ENCODE assay signal across 33 mouse cellular contexts in genomic region chr8:105819659-105820058, GRCm38 (mm10). TPM values are rescaled to one million over a fixed set of nuclear protein-coding genes. Genes with fewer than 3 reads are reported as not detected.
DNase-seq lines count a peak whose midpoint lies in the region; ATAC-seq lines count a peak whose summit lies in the region.
"Had no signal": no experiment of that assay in that cellular context is flagged by ENCODE, and none has a peak within 500 bp of the region (broad histone marks: within the 10 kb centered on the region; RNA-seq: fewer than 3 reads in every experiment).

No protein-coding gene starts in this region.

- H3K4me2 ChIP-seq in heart, embryonic 12.5 days = no peak overlapping the region
- peak overlapping the region; percentile 58 for H3K4me2 ChIP-seq in liver, embryonic 11.5 days
- peak overlapping the region; percentile 51 for H3K4me2 ChIP-seq in liver, embryonic 16.5 days (ENCODE audit: low read depth, low read length)
- H3K4me2 ChIP-seq: embryonic facial prominence, embryonic 12.5 days; forebrain, embryonic 12.5 days; intestine, embryonic 15.5 days; limb, embryonic 12.5 days had no signal

- WGBS in heart, embryonic 12.5 days = 77% methylated on average over 3 of the region's 3 CpGs
- 79% methylated on average over 3 of the region's 3 CpGs for WGBS in liver, embryonic 11.5 days
- 54% methylated on average over 3 of the region's 3 CpGs for WGBS in liver, embryonic 16.5 days (ENCODE audit: insufficient replicate concordance)

- peak; percentile 38; the same call in 1 of the 2 replicates for ATAC-seq in heart, embryonic 12.5 days (ENCODE audit: insufficient number of reproducible peaks, low FRiP score)
- ATAC-seq in erythroblast, adult 5-6 weeks (replicated peaks; ENCODE audit: low FRiP score, poor library complexity, severe bottlenecking) = peak; percentile 22; the same call in 1 of the 2 replicates
- peak; percentile 41; the same call in 1 of the 2 replicates for ATAC-seq in liver, embryonic 11.5 days (replicated peaks; ENCODE audit: low FRiP score)
- peak; percentile 17 for ATAC-seq in liver, embryonic 16.5 days (ENCODE audit: low read depth)
- ATAC-seq: forebrain, postnatal 0 days; hindbrain, embryonic 16.5 days; intestine, embryonic 15.5 days; lung, postnatal 0 days had no signal

- DNase-seq in heart, adult 18-20 months = no peak
- DNase-seq in liver, embryonic 11.5 days (ENCODE audit: low spot score) = no peak
- DNase-seq in natural killer cell, adult 2 months (ENCODE audit: low spot score in 2 of 2) = no peak
- DNase-seq in right cerebral cortex, postnatal 25 days = no peak
- DNase-seq: cerebellum, adult 11 months; cerebellum, adult 9-11 months; embryo, embryonic 11 days; forebrain, postnatal 0 days; gastrocnemius, postnatal 10 days; heart, postnatal 10 days; kidney, adult 2 months; kidney, postnatal 36 days; lung, adult 18-20 months; lung, postnatal 4 days; midbrain, embryonic 14.5 days; right cerebral cortex, adult 18-20 months; right cerebral cortex, postnatal 4 days had no signal

- H3K9me3 ChIP-seq in heart, embryonic 12.5 days (replicated peaks) = no peaks in the 10 kb centered on the region
- no peaks in the 10 kb centered on the region for H3K9me3 ChIP-seq in liver, embryonic 11.5 days (ENCODE audit: control insufficient read depth, low read length)
- H3K9me3 ChIP-seq in liver, embryonic 16.5 days (replicated peaks; ENCODE audit: control insufficient read depth, low read length) = no peaks in the 10 kb centered on the region
- H3K9me3 ChIP-seq: embryonic facial prominence, embryonic 12.5 days; forebrain, embryonic 12.5 days; heart, embryonic 10.5 days; intestine, embryonic 15.5 days; limb, embryonic 12.5 days had no signal

- H3K9ac ChIP-seq in heart, embryonic 12.5 days = no peak overlapping the region
- H3K9ac ChIP-seq in liver, embryonic 11.5 days (ENCODE audit: low read depth, low read length) = peak overlapping the region; percentile 42; the same call in 1 of the 2 replicates
- H3K9ac ChIP-seq in liver, embryonic 16.5 days (ENCODE audit: low read depth, low read length) = peak overlapping the region; percentile 47
- H3K9ac ChIP-seq: embryonic facial prominence, embryonic 12.5 days; forebrain, embryonic 12.5 days; forebrain, postnatal 0 days; intestine, embryonic 15.5 days; limb, embryonic 12.5 days had no signal

- peaks cover 60% of the 10 kb centered on the region for H3K36me3 ChIP-seq in heart, embryonic 12.5 days
- H3K36me3 ChIP-seq in liver, embryonic 11.5 days (ENCODE audit: control insufficient read depth, insufficient read depth, low read length) = peaks cover 30% of the 10 kb centered on the region
- H3K36me3 ChIP-seq in liver, embryonic 16.5 days (ENCODE audit: control insufficient read depth, insufficient read depth) = peaks cover 44% of the 10 kb centered on the region

- H3K4me3 ChIP-seq in heart, embryonic 12.5 days = no peak overlapping the region
- H3K4me3 ChIP-seq in liver, embryonic 11.5 days (ENCODE audit: low read depth, low read length) = 0 out of 2 replicates have a peak overlapping the region, but pooled peaks have one; percentile 12
- H3K4me3 ChIP-seq in liver, embryonic 16.5 days (ENCODE audit: low read depth, low read length) = peak overlapping the region; percentile 21
- H3K4me3 ChIP-seq: embryonic facial prominence, embryonic 12.5 days; forebrain, embryonic 12.5 days; heart, embryonic 10.5 days; intestine, embryonic 15.5 days; layer of hippocampus, adult 2 months; left cerebral cortex, adult 2 months; limb, embryonic 12.5 days had no signal

- H3K27ac ChIP-seq in heart, embryonic 12.5 days (ENCODE audit: poor library complexity, severe bottlenecking) = no peak overlapping the region
- H3K27ac ChIP-seq in liver, embryonic 11.5 days (ENCODE audit: low read depth, low read length) = peak overlapping the region; percentile 91
- H3K27ac ChIP-seq in liver, embryonic 16.5 days (ENCODE audit: low read length) = peak overlapping the region; percentile 99
- H3K27ac ChIP-seq: embryonic facial prominence, embryonic 12.5 days; forebrain, embryonic 12.5 days; heart, embryonic 10.5 days; intestine, embryonic 15.5 days; layer of hippocampus, adult 2 months; left cerebral cortex, adult 2 months; limb, embryonic 12.5 days had no signal

- peaks cover 14% of the 10 kb centered on the region for H3K4me1 ChIP-seq in heart, embryonic 12.5 days (replicated peaks)
- peaks cover 48% of the 10 kb centered on the region for H3K4me1 ChIP-seq in liver, embryonic 11.5 days (replicated peaks; ENCODE audit: control insufficient read depth, insufficient read depth, low read length)
- peaks cover 67% of the 10 kb centered on the region for H3K4me1 ChIP-seq in liver, embryonic 16.5 days (ENCODE audit: control insufficient read depth, low read depth, low read length)
- H3K4me1 ChIP-seq: embryonic facial prominence, embryonic 12.5 days; forebrain, embryonic 12.5 days; intestine, embryonic 15.5 days; limb, embryonic 12.5 days had no signal

- no peaks in the 10 kb centered on the region for H3K27me3 ChIP-seq in heart, embryonic 12.5 days (replicated peaks)
- no peaks in the 10 kb centered on the region for H3K27me3 ChIP-seq in liver, embryonic 11.5 days (replicated peaks; ENCODE audit: control insufficient read depth, insufficient read depth, low read length)
- H3K27me3 ChIP-seq in liver, embryonic 16.5 days (ENCODE audit: control insufficient read depth, insufficient read depth, low read depth, low read length) = no peaks in the 10 kb centered on the region
- H3K27me3 ChIP-seq: embryonic facial prominence, embryonic 12.5 days; forebrain, embryonic 12.5 days; intestine, embryonic 15.5 days; limb, embryonic 12.5 days had no signal

RNA-seq across cellular contexts. Expression of gene Ranbp10, which starts 7.5 kb away (rescaled TPM):
- polyA plus RNA-seq in heart, embryonic 12.5 days (2016; fragmentation: Nextera tagmentation; extraction: Ambion mirVana) = 11.0 and 11.3 TPM in 2 replicates
- 10 to 100 TPM; 18.1 to 18.6 TPM for total RNA-seq in heart, adult 18-20 months (2021)
- 514 and 565 TPM in 2 replicates for total RNA-seq in erythroblast, adult 5-6 weeks (2015; ENCODE audit: low replicate concordance)
- 620 and 633 TPM in 2 replicates for total RNA-seq in erythroblast, adult 5-6 weeks (2017; ENCODE audit: low replicate concordance)
- polyA plus RNA-seq in liver, embryonic 11.5 days (2014; fragmentation: Nextera tagmentation; extraction: Ambion mirVana) = 20.2 and 22.0 TPM in 2 replicates
- 44.3 and 50.1 TPM in 2 replicates for polyA plus RNA-seq in liver, embryonic 16.5 days (2015; fragmentation: Nextera tagmentation; extraction: Ambion mirVana)

RNA-seq across cellular contexts. Expression of gene Tsnaxip1, which starts 7.9 kb away (rescaled TPM):
- 0.14 and 0.15 TPM in 2 replicates for polyA plus RNA-seq in heart, embryonic 12.5 days (2016; fragmentation: Nextera tagmentation; extraction: Ambion mirVana)
- total RNA-seq in heart, adult 18-20 months (2021) = not detected
- 1.0 and 1.2 TPM in 2 replicates for total RNA-seq in erythroblast, adult 5-6 weeks (2015; ENCODE audit: low replicate concordance)
- 2.5 and 3.2 TPM in 2 replicates for total RNA-seq in erythroblast, adult 5-6 weeks (2017; ENCODE audit: low replicate concordance)
- polyA plus RNA-seq in liver, embryonic 11.5 days (2014; fragmentation: Nextera tagmentation; extraction: Ambion mirVana) = 0.12 TPM in 1 of 2 replicates, not detected in the other
- polyA plus RNA-seq in liver, embryonic 16.5 days (2015; fragmentation: Nextera tagmentation; extraction: Ambion mirVana) = 0.07 TPM in 2 replicates
- total RNA-seq: adrenal gland, postnatal 4 days; gastrocnemius, postnatal 10 days; granulocyte monocyte progenitor cell, adult 5-6 weeks; heart, postnatal 10 days; left cerebral cortex, postnatal 25 days; MEL had no signal
- polyA plus RNA-seq: intestine, embryonic 15.5 days; kidney, adult 2 months had no signal

RNA-seq across cellular contexts. Expression of gene Cenpt, which starts 33.4 kb away (rescaled TPM):
- polyA plus RNA-seq in heart, embryonic 12.5 days (2016; fragmentation: Nextera tagmentation; extraction: Ambion mirVana) = 42.8 and 46.9 TPM in 2 replicates
- 1 to 10 TPM; 2.2 to 2.5 TPM for total RNA-seq in heart, adult 18-20 months (2021)
- total RNA-seq in erythroblast, adult 5-6 weeks (2015; ENCODE audit: low replicate concordance) = 13.1 and 15.9 TPM in 2 replicates
- 9.6 and 11.3 TPM in 2 replicates for total RNA-seq in erythroblast, adult 5-6 weeks (2017; ENCODE audit: low replicate concordance)
- 37.0 and 37.5 TPM in 2 replicates for polyA plus RNA-seq in liver, embryonic 11.5 days (2014; fragmentation: Nextera tagmentation; extraction: Ambion mirVana)
- polyA plus RNA-seq in liver, embryonic 16.5 days (2015; fragmentation: Nextera tagmentation; extraction: Ambion mirVana) = 19.1 and 20.5 TPM in 2 replicates

RNA-seq across cellular contexts. Expression of gene Thap11, which starts 35.3 kb away (rescaled TPM):
- polyA plus RNA-seq in heart, embryonic 12.5 days (2016; fragmentation: Nextera tagmentation; extraction: Ambion mirVana) = 53.8 and 59.3 TPM in 2 replicates
- total RNA-seq in heart, adult 18-20 months (2021) = 10 to 100 TPM; 27.5 to 27.8 TPM
- total RNA-seq in erythroblast, adult 5-6 weeks (2015; ENCODE audit: low replicate concordance) = 6.3 and 16.3 TPM in 2 replicates
- 7.1 and 8.3 TPM in 2 replicates for total RNA-seq in erythroblast, adult 5-6 weeks (2017; ENCODE audit: low replicate concordance)
- 62.0 and 66.5 TPM in 2 replicates for polyA plus RNA-seq in liver, embryonic 11.5 days (2014; fragmentation: Nextera tagmentation; extraction: Ambion mirVana)
- polyA plus RNA-seq in liver, embryonic 16.5 days (2015; fragmentation: Nextera tagmentation; extraction: Ambion mirVana) = 25.4 and 26.4 TPM in 2 replicates

RNA-seq across cellular contexts. Expression of gene Nutf2, which starts 40.7 kb away (rescaled TPM):
- polyA plus RNA-seq in heart, embryonic 12.5 days (2016; fragmentation: Nextera tagmentation; extraction: Ambion mirVana) = 201 and 224 TPM in 2 replicates
- 10 to 100 TPM; 27.0 to 43.8 TPM for total RNA-seq in heart, adult 18-20 months (2021)
- 48.1 and 55.3 TPM in 2 replicates for total RNA-seq in erythroblast, adult 5-6 weeks (2015; ENCODE audit: low replicate concordance)
- total RNA-seq in erythroblast, adult 5-6 weeks (2017; ENCODE audit: low replicate concordance) = 5.7 and 8.9 TPM in 2 replicates
- polyA plus RNA-seq in liver, embryonic 11.5 days (2014; fragmentation: Nextera tagmentation; extraction: Ambion mirVana) = 304 and 312 TPM in 2 replicates
- 88.9 and 95.7 TPM in 2 replicates for polyA plus RNA-seq in liver, embryonic 16.5 days (2015; fragmentation: Nextera tagmentation; extraction: Ambion mirVana)
